Mouse (Mus musculus): ENCODE results near the gene Opcml. TPM values are rescaled to one million over a fixed set of nuclear protein-coding genes. Genes with fewer than 3 reads are reported as not detected.

The Opcml gene
- polyA plus RNA-seq, 1 experiment: 0.08 TPM

DNA sequence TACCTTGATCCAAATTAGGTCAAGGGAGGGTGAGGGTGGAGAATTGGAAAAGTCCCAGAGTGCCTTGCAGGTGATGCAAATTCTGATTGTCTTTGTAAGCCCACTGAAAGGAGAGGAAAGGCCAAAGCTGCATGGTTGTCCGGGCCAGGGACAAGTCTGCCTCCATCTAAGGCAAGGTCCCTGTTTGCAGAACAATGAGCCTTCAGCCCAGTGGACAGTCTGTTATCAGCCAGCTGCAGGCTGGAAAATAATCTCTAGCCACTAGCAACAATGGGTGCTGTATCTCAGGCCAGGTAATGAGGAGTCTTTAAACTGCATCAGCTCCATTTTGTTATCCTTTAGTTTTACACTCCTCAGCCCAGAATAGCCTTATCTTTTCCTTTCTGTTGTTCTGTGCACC lies 1079.9 kb downstream of the Opcml start:
- Histone ChIP-seq H3K4me1 (ENCODE audit: control insufficient read depth, insufficient read depth, low read length) (no peaks in the 10 kb centered on the region), H3K36me3 (ENCODE audit: control insufficient read depth, insufficient read depth, low read length) (no peaks in the 10 kb centered on the region), H3K27ac (ENCODE audit: insufficient read depth, low read depth, low read length) (no peak overlapping the region), H3K27me3 (replicated peaks; ENCODE audit: control insufficient read depth, insufficient read depth, low read length) (no peaks in the 10 kb centered on the region), H3K4me3 (ENCODE audit: insufficient read depth, low read depth, low read length) (no peak overlapping the region)
- DNase-seq: no peak
- WGBS: 77% methylated on average over 1 of the region's 1 CpGs
- TF ChIP-seq CTCF (conservative IDR thresholded peaks at IDR 0.05; ENCODE audit: insufficient read depth, insufficient read length, low read depth, low read length) (no peak), POLR2A (IDR thresholded peaks at IDR 0.05; ENCODE audit: low read depth, low read length) (no peak)

DNA sequence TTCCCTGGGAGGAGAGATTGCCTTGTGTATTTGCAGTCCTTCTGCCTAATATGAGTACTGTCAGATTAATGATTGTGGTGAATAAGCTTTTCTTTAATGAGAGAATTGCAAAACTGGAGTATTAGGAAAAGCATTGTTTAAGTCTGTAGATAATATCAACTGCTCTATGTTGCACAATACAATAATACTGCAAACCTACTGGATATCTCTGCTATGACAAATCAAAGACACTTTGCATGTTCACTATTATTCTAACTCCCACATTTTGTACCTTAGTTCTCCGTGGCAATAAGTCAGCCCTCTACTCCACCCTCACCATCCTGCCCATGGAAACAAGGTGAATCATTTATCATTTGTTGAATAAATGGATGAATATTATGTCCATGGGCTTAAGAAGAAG lies 1092.0 kb downstream of the Opcml start:
- Histone ChIP-seq H3K4me1 (ENCODE audit: control insufficient read depth, insufficient read depth, low read length) (no peaks in the 10 kb centered on the region), H3K27ac (ENCODE audit: insufficient read depth, low read depth, low read length) (no peak overlapping the region), H3K27me3 (replicated peaks; ENCODE audit: control insufficient read depth, insufficient read depth, low read length) (no peaks in the 10 kb centered on the region), H3K4me3 (ENCODE audit: insufficient read depth, low read depth, low read length) (no peak overlapping the region), H3K36me3 (ENCODE audit: control insufficient read depth, insufficient read depth, low read length) (no peaks in the 10 kb centered on the region)
- TF ChIP-seq CTCF (conservative IDR thresholded peaks at IDR 0.05; ENCODE audit: insufficient read depth, insufficient read length, low read depth, low read length): no peak
- TF ChIP-seq POLR2A (IDR thresholded peaks at IDR 0.05; ENCODE audit: low read depth, low read length): no peak
- DNase-seq: no peak
- WGBS: 49% methylated on average over 1 of the region's 1 CpGs

DNA sequence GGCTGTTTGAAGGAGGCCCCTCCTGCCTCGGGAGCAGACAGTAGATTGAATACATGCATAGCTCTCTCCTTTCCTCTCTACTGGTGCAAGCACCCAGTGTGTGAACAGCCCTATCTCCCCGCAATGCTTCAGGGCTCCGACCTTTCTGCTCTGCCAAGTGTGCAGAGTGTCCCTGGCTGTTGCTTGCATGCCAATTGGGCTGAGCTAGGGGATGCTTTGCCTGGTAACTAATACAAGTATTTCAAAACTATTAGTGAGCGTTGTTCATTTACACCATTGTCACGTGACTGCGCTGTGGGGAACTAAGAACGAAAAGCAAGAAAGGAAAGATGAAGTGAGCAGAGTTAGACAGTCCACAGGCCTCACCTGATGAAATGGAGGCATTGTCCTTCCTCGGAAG lies 1101.0 kb downstream of the Opcml start:
- no peak overlapping the region for H3K27ac ChIP-seq (ENCODE audit: insufficient read depth, low read depth, low read length)
- no peak for TF ChIP-seq POLR2A (IDR thresholded peaks at IDR 0.05; ENCODE audit: low read depth, low read length)
- TF ChIP-seq CTCF (conservative IDR thresholded peaks at IDR 0.05; ENCODE audit: insufficient read depth, insufficient read length, low read depth, low read length): no peak
- H3K4me1 ChIP-seq (ENCODE audit: control insufficient read depth, insufficient read depth, low read length): no peaks in the 10 kb centered on the region
- WGBS: 78% methylated on average over 8 of the region's 8 CpGs
- H3K4me3 ChIP-seq (ENCODE audit: insufficient read depth, low read depth, low read length): no peak overlapping the region
- no peaks in the 10 kb centered on the region; the same call in 1 of the 2 replicates for H3K27me3 ChIP-seq (replicated peaks; ENCODE audit: control insufficient read depth, insufficient read depth, low read length)
- no peak for DNase-seq
- H3K36me3 ChIP-seq (ENCODE audit: control insufficient read depth, insufficient read depth, low read length): no peaks in the 10 kb centered on the region

DNA sequence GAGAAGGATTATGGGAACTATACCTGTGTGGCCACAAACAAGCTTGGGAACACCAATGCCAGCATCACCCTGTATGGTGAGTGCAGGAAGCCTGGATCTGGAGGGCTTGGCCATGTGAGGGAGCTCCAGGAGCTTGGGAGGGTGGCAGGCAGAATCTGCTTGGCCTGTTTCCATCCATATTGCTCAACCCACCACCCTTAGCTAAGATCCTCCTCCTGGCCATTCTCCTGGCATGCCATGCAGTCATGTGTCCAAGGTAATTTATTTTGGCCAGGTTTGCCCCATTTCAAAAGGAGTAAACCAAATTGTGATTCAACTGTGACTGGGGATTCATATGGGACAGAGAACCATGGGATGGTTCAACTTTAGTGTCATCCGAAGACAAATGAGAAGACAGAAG lies 1112.7 kb downstream of the Opcml start:
- Histone ChIP-seq H3K27ac (ENCODE audit: insufficient read depth, low read depth, low read length) (no peak overlapping the region), H3K4me3 (ENCODE audit: insufficient read depth, low read depth, low read length) (no peak overlapping the region), H3K4me1 (ENCODE audit: control insufficient read depth, insufficient read depth, low read length) (no peaks in the 10 kb centered on the region), H3K36me3 (ENCODE audit: control insufficient read depth, insufficient read depth, low read length) (no peaks in the 10 kb centered on the region), H3K27me3 (replicated peaks; ENCODE audit: control insufficient read depth, insufficient read depth, low read length) (no peaks in the 10 kb centered on the region)
- WGBS: 84% methylated on average over 1 of the region's 1 CpGs
- DNase-seq: no peak
- TF ChIP-seq POLR2A (IDR thresholded peaks at IDR 0.05; ENCODE audit: low read depth, low read length) (no peak), CTCF (conservative IDR thresholded peaks at IDR 0.05; ENCODE audit: insufficient read depth, insufficient read length, low read depth, low read length) (no peak; the same call in 1 of the 2 replicates)

DNA sequence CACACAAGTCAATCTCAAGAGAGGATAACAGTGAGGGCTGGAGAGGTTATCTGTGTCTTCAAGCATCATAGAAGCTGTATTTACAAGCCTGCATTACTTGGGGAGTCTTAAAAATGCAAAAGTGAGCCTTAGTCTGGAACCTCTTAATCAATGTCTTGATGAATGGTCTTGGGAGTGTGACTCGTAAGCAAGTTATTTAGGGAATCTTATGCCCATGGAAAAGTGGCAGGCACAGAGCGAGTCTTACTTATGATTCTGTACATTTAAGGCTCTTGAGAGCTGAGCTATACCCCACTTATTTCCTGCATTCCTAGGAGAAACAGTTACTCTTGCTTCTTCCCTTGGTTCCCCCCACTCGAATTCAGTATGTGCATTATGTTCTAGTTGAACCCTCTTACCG lies 1119.2 kb downstream of the Opcml start:
- WGBS: 81% methylated on average over 4 of the region's 4 CpGs
- TF ChIP-seq CTCF (conservative IDR thresholded peaks at IDR 0.05; ENCODE audit: insufficient read depth, insufficient read length, low read depth, low read length) (no peak), POLR2A (IDR thresholded peaks at IDR 0.05; ENCODE audit: low read depth, low read length) (no peak)
- no peak overlapping the region for H3K27ac ChIP-seq (ENCODE audit: insufficient read depth, low read depth, low read length)
- H3K4me1 ChIP-seq (ENCODE audit: control insufficient read depth, insufficient read depth, low read length): no peaks in the 10 kb centered on the region
- DNase-seq: no peak
- H3K36me3 ChIP-seq (ENCODE audit: control insufficient read depth, insufficient read depth, low read length): no peaks in the 10 kb centered on the region
- no peaks in the 10 kb centered on the region for H3K27me3 ChIP-seq (replicated peaks; ENCODE audit: control insufficient read depth, insufficient read depth, low read length)
- no peak overlapping the region for H3K4me3 ChIP-seq (ENCODE audit: insufficient read depth, low read depth, low read length)

DNA sequence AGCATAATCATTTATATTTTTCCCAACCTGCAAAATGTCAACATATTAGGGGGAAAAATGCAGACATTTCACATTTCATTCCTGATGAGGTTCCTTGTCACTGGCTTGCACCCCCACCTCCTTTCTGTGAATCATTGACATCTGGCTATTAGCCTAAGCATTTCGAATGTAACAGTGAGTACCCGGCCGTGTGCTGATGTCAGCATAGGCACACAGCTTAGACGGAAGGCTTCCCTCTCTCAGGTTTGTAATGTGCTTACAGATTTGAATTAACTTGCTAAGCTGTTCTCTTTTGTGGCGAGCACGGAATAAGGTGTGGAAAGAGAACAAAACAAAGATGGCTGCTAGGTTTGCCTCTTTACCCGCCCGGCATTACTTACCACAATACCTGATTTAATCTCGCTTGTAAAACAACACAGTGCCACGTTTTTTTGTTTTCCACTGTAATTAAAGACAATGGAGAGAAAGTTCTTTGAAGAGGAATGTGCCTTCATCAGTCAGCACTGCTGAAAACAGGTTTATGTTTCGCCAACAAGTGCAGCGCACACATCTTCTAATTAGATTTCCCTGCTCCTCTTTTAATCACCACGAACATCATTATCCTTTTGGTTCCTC lies 1121.1 kb downstream of the Opcml start:
- no peaks in the 10 kb centered on the region for H3K27me3 ChIP-seq (replicated peaks; ENCODE audit: control insufficient read depth, insufficient read depth, low read length)
- H3K4me1 ChIP-seq (ENCODE audit: control insufficient read depth, insufficient read depth, low read length): no peaks in the 10 kb centered on the region
- WGBS: 33% methylated on average over 13 of the region's 13 CpGs
- peak; percentile 52 for DNase-seq
- no peak overlapping the region for H3K4me3 ChIP-seq (ENCODE audit: insufficient read depth, low read depth, low read length)
- no peak overlapping the region for H3K27ac ChIP-seq (ENCODE audit: insufficient read depth, low read depth, low read length)
- H3K36me3 ChIP-seq (ENCODE audit: control insufficient read depth, insufficient read depth, low read length): no peaks in the 10 kb centered on the region
- TF ChIP-seq POLR2A (IDR thresholded peaks at IDR 0.05; ENCODE audit: low read depth, low read length): no peak
- TF ChIP-seq CTCF (conservative IDR thresholded peaks at IDR 0.05; ENCODE audit: insufficient read depth, insufficient read length, low read depth, low read length): no peak

DNA sequence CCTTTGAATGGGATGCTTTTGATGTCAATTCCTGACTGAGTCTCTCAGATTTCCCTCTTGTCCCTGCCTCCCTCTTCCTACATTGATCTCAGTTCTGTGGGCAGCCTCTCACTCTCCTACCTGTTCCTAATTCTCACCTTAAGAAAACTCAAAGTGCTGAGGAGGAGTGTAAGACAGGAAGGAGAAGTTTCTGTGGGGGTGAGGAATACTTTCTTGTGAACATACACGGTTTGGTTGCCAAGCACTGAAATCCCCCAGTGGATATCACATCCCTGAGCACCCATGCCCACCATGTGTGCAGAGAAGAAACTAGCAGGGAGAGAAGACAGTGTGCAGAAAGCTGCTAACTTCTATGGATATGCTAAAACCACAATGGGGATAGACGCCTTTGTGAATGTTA lies 1141.5 kb downstream of the Opcml start:
- H3K4me1 ChIP-seq (ENCODE audit: control insufficient read depth, insufficient read depth, low read length): no peaks in the 10 kb centered on the region
- H3K36me3 ChIP-seq (ENCODE audit: control insufficient read depth, insufficient read depth, low read length): no peaks in the 10 kb centered on the region
- H3K27me3 ChIP-seq (replicated peaks; ENCODE audit: control insufficient read depth, insufficient read depth, low read length): no peaks in the 10 kb centered on the region
- H3K27ac ChIP-seq (ENCODE audit: insufficient read depth, low read depth, low read length): no peak overlapping the region
- H3K4me3 ChIP-seq (ENCODE audit: insufficient read depth, low read depth, low read length): no peak overlapping the region
- TF ChIP-seq CTCF (conservative IDR thresholded peaks at IDR 0.05; ENCODE audit: insufficient read depth, insufficient read length, low read depth, low read length) (no peak), POLR2A (IDR thresholded peaks at IDR 0.05; ENCODE audit: low read depth, low read length) (no peak)
- 78% methylated on average over 2 of the region's 2 CpGs for WGBS
- no peak for DNase-seq
